Mouse (Mus musculus) ES-E14 (cell line): ENCODE data around the gene Meltf.

Experiments
- CHD2 ChIP-seq: IDR thresholded peaks from 2 replicates; pipeline ENCODE4 v1.6.1; 2014; ENCODE audit warnings: mild to moderate bottlenecking, low read depth, low read length, inconsistent platforms
- HCFC1 ChIP-seq: IDR thresholded peaks from 2 replicates; pipeline ENCODE4 v1.6.1; 2012; ENCODE audit warnings: low read length, inconsistent platforms, borderline replicate concordance; ENCODE audit not compliant: insufficient read depth
- MAFK ChIP-seq: IDR thresholded peaks from 2 replicates; pipeline ENCODE4 v1.6.1; 2014; ENCODE audit warnings: mild to moderate bottlenecking, low read depth, low read length, inconsistent platforms; ENCODE audit not compliant: insufficient read depth
- ZC3H11A ChIP-seq: IDR thresholded peaks from 2 replicates; pipeline ENCODE4 v1.6.1; 2012; ENCODE audit warnings: low read depth, mild to moderate bottlenecking, inconsistent platforms, low read length, borderline replicate concordance
- ZNF384 ChIP-seq: IDR thresholded peaks from 2 replicates; pipeline ENCODE4 v1.6.1; 2012; ENCODE audit warnings: low read depth, low read length, inconsistent platforms

- TF ChIP-seq CHD2 (no peak), ZC3H11A (no peak), MAFK (no peak), HCFC1 (no peak), ZNF384 (no peak)
Observed at GRCm38 (mm10) chr16:31876386-31876785, 2.2 kb upstream of the Meltf start.
